Mouse (Mus musculus) heart, embryonic 13.5 days (tissue): ENCODE results near the gene Yjefn3. TPM values are rescaled to one million over a fixed set of nuclear protein-coding genes. Genes with fewer than 3 reads are reported as not detected.

Experiments
- ATAC-seq: fragments of 200-750 bp; cut with Nextera tagmentation; 2 replicates; pipeline ENCODE4 v1.8.0; 2017; ENCODE audit warnings: moderate TSS enrichment; ENCODE audit not compliant: insufficient number of reproducible peaks, low FRiP score, low TSS enrichment; ENCODE audit errors: extremely low read depth
- H3K27ac ChIP-seq: fragments of 300-500 bp; sonication (generic); replicated peaks from 2 replicates; pipeline ENCODE4 v1.5.1; 2015; ENCODE audit warnings: moderate library complexity, mild to moderate bottlenecking, inconsistent platforms
- H3K27me3 ChIP-seq: fragments of 300-500 bp; sonication (generic); replicated peaks from 2 replicates; pipeline ENCODE4 v1.6.1; 2015; ENCODE audit warnings: mild to moderate bottlenecking, inconsistent platforms
- H3K36me3 ChIP-seq: fragments of 300-500 bp; sonication (generic); 2 replicates; pipeline ENCODE4 v1.6.1; 2015; ENCODE audit warnings: mild to moderate bottlenecking, inconsistent platforms
- H3K4me1 ChIP-seq: fragments of 300-500 bp; sonication (generic); 2 replicates; pipeline ENCODE4 v1.6.1; 2015; ENCODE audit warnings: inconsistent platforms
- H3K4me2 ChIP-seq: fragments of 300-500 bp; sonication (generic); 2 replicates; pipeline ENCODE4 v1.6.1; 2015; ENCODE audit warnings: inconsistent platforms, mild to moderate bottlenecking, moderate library complexity
- H3K4me3 ChIP-seq: fragments of 300-500 bp; sonication (generic); 2 replicates; pipeline ENCODE4 v1.5.1; 2015; ENCODE audit warnings: moderate library complexity, mild to moderate bottlenecking, inconsistent platforms
- H3K9ac ChIP-seq: fragments of 300-500 bp; sonication (generic); 2 replicates; pipeline ENCODE4 v1.6.1; 2015; ENCODE audit warnings: inconsistent platforms, mild to moderate bottlenecking, moderate library complexity
- H3K9me3 ChIP-seq: fragments of 300-500 bp; sonication (generic); 2 replicates; pipeline ENCODE4 v1.6.1; 2016; ENCODE audit warnings: inconsistent platforms
- WGBS: fragments of 180-500 bp; shearing (Covaris S2); methylation state at CpG from one replicate; pipeline ENCODE4 v1.1.7; 2015; ENCODE audit warnings: mixed read lengths; 5-methylcytosine and 5-hydroxymethylcytosine counted together
- polyA plus RNA-seq: library from polyadenylated mRNA; unstranded; fragments of >200 nt; fragmentation: Nextera tagmentation; extraction: Ambion mirVana; gene quantifications from 2 replicates; pipeline ENCODE4 v1.2.1, GENCODE M21; 2015

Yjefn3 gene
- polyA plus RNA-seq, 1 experiment from 2014 or later: 8.1 TPM

- no peak overlapping the region for H3K4me2 ChIP-seq
- peaks cover 80% of the 10 kb centered on the region for H3K27me3 ChIP-seq
- 55% methylated on average over 3 of the region's 3 CpGs for WGBS
- H3K9ac ChIP-seq: no peak overlapping the region
- no peaks in the 10 kb centered on the region for H3K9me3 ChIP-seq
- H3K4me3 ChIP-seq: no peak overlapping the region
- no peaks in the 10 kb centered on the region for H3K36me3 ChIP-seq
- H3K27ac ChIP-seq: no peak overlapping the region
- no peak for ATAC-seq
- peaks cover 24% of the 10 kb centered on the region for H3K4me1 ChIP-seq
Measured at GRCm38 (mm10) chr8:69877992-69878391, 24.5 kb downstream of the Yjefn3 start.

- H3K36me3 ChIP-seq: no peaks in the 10 kb centered on the region
- H3K4me2 ChIP-seq: no peak overlapping the region
- peaks cover 18% of the 10 kb centered on the region for H3K4me1 ChIP-seq
- ATAC-seq: no peak
- peaks cover 79% of the 10 kb centered on the region for H3K27me3 ChIP-seq
- 79% methylated on average over 4 of the region's 4 CpGs for WGBS
- H3K9me3 ChIP-seq: no peaks in the 10 kb centered on the region
- no peak overlapping the region for H3K9ac ChIP-seq
- no peak overlapping the region for H3K4me3 ChIP-seq
- no peak overlapping the region for H3K27ac ChIP-seq
Measured at GRCm38 (mm10) chr8:69877396-69877795, 25.1 kb downstream of the Yjefn3 start.

GRCm38 (mm10) chr8:69876967-69877366 is 25.5 kb downstream of the Yjefn3 start:
- H3K27ac ChIP-seq: no peak overlapping the region
- no peak overlapping the region for H3K4me2 ChIP-seq
- 71% methylated on average over 10 of the region's 10 CpGs for WGBS
- H3K9ac ChIP-seq: no peak overlapping the region
- peaks cover 14% of the 10 kb centered on the region for H3K4me1 ChIP-seq
- H3K9me3 ChIP-seq: no peaks in the 10 kb centered on the region
- H3K4me3 ChIP-seq: no peak overlapping the region
- ATAC-seq: no peak
- H3K36me3 ChIP-seq: no peaks in the 10 kb centered on the region
- peaks cover 75% of the 10 kb centered on the region for H3K27me3 ChIP-seq

DNA sequence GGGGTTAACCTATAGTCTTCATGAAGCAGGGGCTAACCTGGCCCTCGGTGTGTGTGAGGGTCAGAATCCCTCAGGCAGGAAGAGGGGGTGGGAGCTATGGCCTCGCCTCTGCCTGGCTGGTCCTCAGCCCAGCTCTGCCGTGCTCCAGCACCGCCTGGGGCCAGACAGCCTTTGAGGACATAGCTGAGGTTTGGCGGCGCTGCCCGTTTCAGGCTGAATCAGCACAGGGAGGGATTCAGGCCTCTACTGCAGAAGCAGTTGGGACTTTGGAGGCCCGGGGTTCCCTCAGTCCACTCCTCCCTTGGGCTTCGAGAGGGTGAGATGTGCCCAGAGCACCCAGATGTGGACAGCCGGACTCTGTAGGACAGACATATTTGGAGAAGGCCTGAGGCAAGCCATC is 26.4 kb downstream of the Yjefn3 start:
- no peak overlapping the region for H3K27ac ChIP-seq
- H3K4me1 ChIP-seq: peaks cover 6% of the 10 kb centered on the region; the same call in 1 of the 2 replicates
- H3K27me3 ChIP-seq: peaks cover 74% of the 10 kb centered on the region
- ATAC-seq: no peak
- H3K4me3 ChIP-seq: no peak overlapping the region
- 40% methylated on average over 10 of the region's 10 CpGs for WGBS
- no peaks in the 10 kb centered on the region for H3K9me3 ChIP-seq
- H3K36me3 ChIP-seq: no peaks in the 10 kb centered on the region
- no peak overlapping the region for H3K4me2 ChIP-seq
- H3K9ac ChIP-seq: peak overlapping the region; percentile 11; the same call in 1 of the 2 replicates

- Histone ChIP-seq H3K27ac (no peak overlapping the region), H3K4me2 (no peak overlapping the region), H3K9me3 (no peaks in the 10 kb centered on the region), H3K27me3 (peaks cover 65% of the 10 kb centered on the region), H3K9ac (peak overlapping the region; percentile 5; the same call in 1 of the 2 replicates), H3K4me1 (peaks cover 6% of the 10 kb centered on the region; the same call in 1 of the 2 replicates), H3K36me3 (no peaks in the 10 kb centered on the region), H3K4me3 (no peak overlapping the region)
- no peak for ATAC-seq
- WGBS: 76% methylated on average over 13 of the region's 13 CpGs
Measured at GRCm38 (mm10) chr8:69874654-69875053, 27.9 kb downstream of the Yjefn3 start.

- 10% methylated on average over 9 of the region's 9 CpGs for WGBS
- Histone ChIP-seq H3K4me3 (no peak overlapping the region), H3K27me3 (peaks cover 60% of the 10 kb centered on the region)
Measured at GRCm38 (mm10) chr8:69874155-69874554, 28.4 kb downstream of the Yjefn3 start.

DNA sequence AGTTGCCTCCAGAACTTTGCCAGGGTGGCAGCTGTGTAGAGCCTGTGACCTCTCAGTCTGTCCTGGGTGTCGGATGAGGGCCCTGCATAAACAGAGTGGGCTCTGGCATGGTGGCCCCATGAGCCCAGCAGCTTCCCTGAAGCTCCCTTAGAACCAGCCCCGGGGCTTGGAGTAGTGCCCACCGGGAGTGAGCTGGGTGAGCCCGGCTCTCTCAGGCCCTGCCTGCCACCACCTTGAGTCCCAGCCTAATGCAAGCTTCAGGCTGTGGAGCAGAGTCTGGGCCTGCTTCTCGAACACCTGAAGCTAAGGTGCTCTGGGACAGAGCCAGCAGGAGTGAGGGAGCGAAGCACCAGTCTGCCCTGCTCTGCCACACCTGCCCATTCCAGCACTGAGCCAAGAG is 31.6 kb downstream of the Yjefn3 start:
- no peak overlapping the region for H3K4me3 ChIP-seq
- WGBS: 75% methylated on average over 6 of the region's 6 CpGs
- no peaks in the 10 kb centered on the region for H3K36me3 ChIP-seq
- peaks cover 28% of the 10 kb centered on the region for H3K27me3 ChIP-seq
- H3K9ac ChIP-seq: no peak overlapping the region
- ATAC-seq: no peak
- no peaks in the 10 kb centered on the region for H3K9me3 ChIP-seq
- H3K4me2 ChIP-seq: no peak overlapping the region
- peaks cover 9% of the 10 kb centered on the region; the same call in 1 of the 2 replicates for H3K4me1 ChIP-seq
- H3K27ac ChIP-seq: no peak overlapping the region

More at GRCm38 (mm10) chr8:69874155-69874554, 28.4 kb downstream of the Yjefn3 start:
- H3K4me1 ChIP-seq: peaks cover 6% of the 10 kb centered on the region; the same call in 1 of the 2 replicates
- H3K4me2 ChIP-seq: no peak overlapping the region
- no peak overlapping the region for H3K9ac ChIP-seq
- no peaks in the 10 kb centered on the region for H3K36me3 ChIP-seq
- no peak for ATAC-seq
- no peak overlapping the region for H3K27ac ChIP-seq
- no peaks in the 10 kb centered on the region for H3K9me3 ChIP-seq

DNA sequence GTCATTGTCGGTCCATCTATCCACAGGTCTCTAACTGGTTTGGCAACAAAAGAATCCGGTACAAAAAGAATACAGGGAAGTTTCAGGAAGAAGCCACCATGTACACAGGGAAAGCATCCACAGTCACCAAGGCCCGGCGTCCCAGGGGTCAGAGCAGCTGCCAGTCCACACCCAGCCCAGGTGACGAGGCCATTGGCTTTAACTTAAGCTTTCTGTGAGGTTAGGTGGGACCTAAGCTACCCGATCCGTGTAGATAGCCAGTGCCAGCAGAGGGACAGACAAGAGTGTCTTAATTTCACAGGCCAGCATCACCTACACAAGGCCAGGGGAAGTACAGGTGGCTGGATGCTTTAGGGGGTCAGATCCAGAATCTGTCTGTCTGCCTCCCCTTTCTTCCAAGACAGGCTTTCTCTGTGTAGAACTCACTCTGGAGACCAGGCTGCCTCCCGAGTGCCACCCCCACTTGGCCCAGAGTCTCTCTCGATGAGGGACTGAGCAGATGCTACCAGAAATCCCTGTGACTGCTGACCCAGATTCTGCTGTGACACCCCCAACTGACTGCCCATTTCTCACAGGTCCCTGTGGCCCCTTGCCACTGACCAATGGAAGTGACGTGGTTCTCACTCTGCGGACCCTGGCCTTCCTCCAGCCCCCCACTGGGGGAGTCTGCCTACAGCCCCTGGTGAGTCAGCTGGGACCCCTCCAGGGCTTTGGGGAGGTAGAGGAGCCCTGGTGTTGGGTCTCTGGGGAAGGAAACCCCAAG is 32.3 kb downstream of the Yjefn3 start:
- no peaks in the 10 kb centered on the region for H3K9me3 ChIP-seq
- no peak overlapping the region for H3K4me2 ChIP-seq
- peaks cover 9% of the 10 kb centered on the region; the same call in 1 of the 2 replicates for H3K4me1 ChIP-seq
- WGBS: 74% methylated on average over 11 of the region's 11 CpGs
- H3K9ac ChIP-seq: no peak overlapping the region
- H3K27ac ChIP-seq: no peak overlapping the region
- H3K4me3 ChIP-seq: no peak overlapping the region
- peaks cover 28% of the 10 kb centered on the region for H3K27me3 ChIP-seq
- no peak for ATAC-seq
- no peaks in the 10 kb centered on the region for H3K36me3 ChIP-seq

- WGBS: 64% methylated on average over 5 of the region's 5 CpGs
- Histone ChIP-seq H3K36me3 (no peaks in the 10 kb centered on the region), H3K27ac (no peak overlapping the region), H3K9ac (no peak overlapping the region), H3K4me2 (no peak overlapping the region), H3K9me3 (no peaks in the 10 kb centered on the region), H3K27me3 (peaks cover 17% of the 10 kb centered on the region), H3K4me1 (0 out of 2 replicates have a peak, but pooled peaks cover 4% of the 10 kb centered on the region), H3K4me3 (no peak overlapping the region)
- no peak for ATAC-seq
Measured at GRCm38 (mm10) chr8:69867696-69868326, 34.7 kb downstream of the Yjefn3 start.

GRCm38 (mm10) chr8:69864180-69864579 is 38.3 kb downstream of the Yjefn3 start:
- Histone ChIP-seq H3K4me2 (no peak overlapping the region), H3K4me3 (no peak overlapping the region), H3K36me3 (no peaks in the 10 kb centered on the region), H3K4me1 (0 out of 2 replicates have a peak, but pooled peaks cover 4% of the 10 kb centered on the region), H3K9me3 (no peaks in the 10 kb centered on the region), H3K9ac (no peak overlapping the region), H3K27ac (no peak overlapping the region), H3K27me3 (no peaks in the 10 kb centered on the region; the same call in 1 of the 2 replicates)
- no peak for ATAC-seq
- WGBS: 56% methylated on average over 5 of the region's 5 CpGs

- no peaks in the 10 kb centered on the region for H3K36me3 ChIP-seq
- H3K4me1 ChIP-seq: 0 out of 2 replicates have a peak, but pooled peaks cover 4% of the 10 kb centered on the region
- WGBS: 68% methylated on average over 5 of the region's 5 CpGs
- H3K9me3 ChIP-seq: no peaks in the 10 kb centered on the region
- no peaks in the 10 kb centered on the region; the same call in 1 of the 2 replicates for H3K27me3 ChIP-seq
- no peak overlapping the region for H3K27ac ChIP-seq
- no peak overlapping the region for H3K4me3 ChIP-seq
- no peak overlapping the region for H3K4me2 ChIP-seq
- H3K9ac ChIP-seq: no peak overlapping the region
- no peak for ATAC-seq
Measured at GRCm38 (mm10) chr8:69863387-69864020, 39.0 kb downstream of the Yjefn3 start.
